7 mouse cellular contexts compared by ENCODE assay signal in the genomic region with DNA sequence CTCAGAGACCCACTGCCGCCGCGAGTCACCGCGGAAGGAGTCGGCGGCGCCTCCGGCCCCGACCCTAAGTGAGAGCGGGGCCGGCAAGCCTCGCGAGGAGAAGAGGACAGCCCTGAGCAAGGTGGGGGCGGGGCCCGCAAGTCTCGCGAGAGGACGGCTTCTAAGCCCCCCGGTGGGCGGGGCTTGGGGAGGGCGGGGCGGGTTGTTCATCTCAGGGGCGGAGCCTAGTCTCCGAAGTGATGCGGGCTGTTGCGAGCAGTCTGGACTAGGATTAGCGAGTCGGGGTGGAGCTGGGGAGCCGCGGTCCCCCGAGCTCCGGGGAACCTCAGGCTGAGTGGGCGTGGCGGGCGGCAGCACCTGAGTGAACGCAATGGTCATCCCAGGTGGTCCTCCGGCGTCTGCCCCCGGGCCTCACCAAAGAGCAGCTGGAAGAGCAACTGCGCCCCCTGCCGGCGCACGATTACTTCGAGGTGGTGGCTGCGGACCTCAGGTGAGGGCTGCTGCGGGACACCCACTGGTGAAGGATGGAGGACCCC. TPM values are rescaled to one million over a fixed set of nuclear protein-coding genes. Genes with fewer than 3 reads are reported as not detected.
DNase-seq lines count a peak whose midpoint lies in the region; ATAC-seq lines count a peak whose summit lies in the region.

No protein-coding gene starts in this region.

- no peaks in the 10 kb centered on the region for H3K9me3 ChIP-seq in intestine, embryonic 16.5 days (ENCODE audit: control insufficient read depth, low read length)
- H3K9me3 ChIP-seq in midbrain, embryonic 11.5 days (ENCODE audit: control insufficient read depth, low read length) = no peaks in the 10 kb centered on the region

- peak; percentile 96 for ATAC-seq in intestine, embryonic 16.5 days
- ATAC-seq in midbrain, embryonic 11.5 days (ENCODE audit: low FRiP score) = peak; percentile 96

- intact Hi-C loops in left cerebral cortex, postnatal 36 days (cut with DNase I) = loop anchor here (2.0 to 5.0 kb wide), 2 partner anchors 101 to 235 kb away; no protein-coding TSS in a partner anchor

- H3K4me2 ChIP-seq in intestine, embryonic 16.5 days (ENCODE audit: low read depth, low read length) = peak overlapping the region; percentile 89
- H3K4me2 ChIP-seq in midbrain, embryonic 11.5 days = peak overlapping the region; percentile 68

- H3K9ac ChIP-seq in intestine, embryonic 16.5 days (ENCODE audit: low read depth, low read length) = peak overlapping the region; percentile 96
- peak overlapping the region; percentile 76 for H3K9ac ChIP-seq in midbrain, embryonic 11.5 days (ENCODE audit: low read length)

- H3K27ac ChIP-seq in intestine, embryonic 16.5 days (ENCODE audit: low read length) = peak overlapping the region; percentile 98
- peak overlapping the region; percentile 84 for H3K27ac ChIP-seq in midbrain, embryonic 11.5 days (ENCODE audit: low read depth, low read length)

- DNase-seq in adrenal gland, adult 2 months = peak; percentile 97
- DNase-seq in embryo, embryonic 11.5 days (ENCODE audit: low read depth, low spot score) = peak; percentile 97
- DNase-seq in gastrocnemius, postnatal 4 days (ENCODE audit: low spot score in 2 of 2) = peak; percentile 99
- DNase-seq in left cerebral cortex, postnatal 36 days (ENCODE audit: low spot score in 2 of 2) = peak; percentile 93
- peak; percentile 100 for DNase-seq in midbrain, embryonic 11.5 days (ENCODE audit: low spot score, missing footprints)
- peak; percentile 98 for DNase-seq in skeletal muscle tissue, adult 2 months (ENCODE audit: low read depth, low spot score)

- H3K27me3 ChIP-seq in intestine, embryonic 16.5 days (replicated peaks; ENCODE audit: control insufficient read depth, insufficient read depth, low read length) = no peaks in the 10 kb centered on the region
- H3K27me3 ChIP-seq in midbrain, embryonic 11.5 days (ENCODE audit: control insufficient read depth, insufficient read depth, low read length) = no peaks in the 10 kb centered on the region

- WGBS in intestine, embryonic 16.5 days = under 1% methylated on average over 46 of the region's 47 CpGs
- 0% methylated on average over 46 of the region's 47 CpGs for WGBS in midbrain, embryonic 11.5 days

- peaks cover 2% of the 10 kb centered on the region for H3K36me3 ChIP-seq in intestine, embryonic 16.5 days (ENCODE audit: control insufficient read depth, insufficient read depth, low read length)
- H3K36me3 ChIP-seq in midbrain, embryonic 11.5 days (ENCODE audit: control insufficient read depth, insufficient read depth, low read length) = peaks cover 4% of the 10 kb centered on the region; the same call in 1 of the 2 replicates

- peak overlapping the region; percentile 78 for H3K4me3 ChIP-seq in intestine, embryonic 16.5 days (ENCODE audit: low read length)
- peak overlapping the region; percentile 64 for H3K4me3 ChIP-seq in midbrain, embryonic 11.5 days (ENCODE audit: low read depth, low read length)

- peaks cover 12% of the 10 kb centered on the region for H3K4me1 ChIP-seq in intestine, embryonic 16.5 days (ENCODE audit: control insufficient read depth, insufficient read depth, low read length)
- H3K4me1 ChIP-seq in midbrain, embryonic 11.5 days (ENCODE audit: control insufficient read depth, insufficient read depth, low read length) = peaks cover 9% of the 10 kb centered on the region

RNA-seq across cellular contexts. Expression of a gene that starts 0.4 kb away (rescaled TPM):
- total RNA-seq in adrenal gland, adult 2 months (2021) = 10 to 100 TPM; 27.7 to 28.3 TPM
- polyA plus RNA-seq in adrenal gland, adult 2 months (2012; rRNA removed) = 4.1 and 5.8 TPM in 2 replicates
- 10 to 100 TPM; 17.9 to 21.5 TPM for total RNA-seq in gastrocnemius, postnatal 4 days (2021)
- polyA plus RNA-seq in intestine, embryonic 16.5 days (2015; fragmentation: Nextera tagmentation; extraction: Ambion mirVana) = 30.8 and 32.6 TPM in 2 replicates
- 10 to 100 TPM; 35.6 TPM for total RNA-seq in left cerebral cortex, postnatal 36 days (2021)
- 37.8 and 39.2 TPM in 2 replicates for polyA plus RNA-seq in midbrain, embryonic 11.5 days (2014; fragmentation: Nextera tagmentation; extraction: Ambion mirVana)

RNA-seq across cellular contexts. Expression of a gene that starts 28.4 kb away (rescaled TPM):
- 10 to 100 TPM; 51.0 to 57.0 TPM for total RNA-seq in adrenal gland, adult 2 months (2021)
- polyA plus RNA-seq in adrenal gland, adult 2 months (2012; rRNA removed) = 27.5 and 28.8 TPM in 2 replicates
- total RNA-seq in gastrocnemius, postnatal 4 days (2021) = 10 to 100 TPM; 63.6 to 70.9 TPM
- 102 and 112 TPM in 2 replicates for polyA plus RNA-seq in intestine, embryonic 16.5 days (2015; fragmentation: Nextera tagmentation; extraction: Ambion mirVana)
- 10 to 100 TPM; 48.7 to 49.5 TPM for total RNA-seq in left cerebral cortex, postnatal 36 days (2021)
- polyA plus RNA-seq in midbrain, embryonic 11.5 days (2014; fragmentation: Nextera tagmentation; extraction: Ambion mirVana) = 250 and 266 TPM in 2 replicates

RNA-seq across cellular contexts. Expression of a gene that starts 52.4 kb away (rescaled TPM):
- total RNA-seq in adrenal gland, adult 2 months (2021) = not detected
- not detected in 2 replicates for polyA plus RNA-seq in adrenal gland, adult 2 months (2012; rRNA removed)
- total RNA-seq in gastrocnemius, postnatal 4 days (2021) = not detected
- polyA plus RNA-seq in intestine, embryonic 16.5 days (2015; fragmentation: Nextera tagmentation; extraction: Ambion mirVana) = not detected in 2 replicates
- not detected for total RNA-seq in left cerebral cortex, postnatal 36 days (2021)
- polyA plus RNA-seq in midbrain, embryonic 11.5 days (2014; fragmentation: Nextera tagmentation; extraction: Ambion mirVana) = not detected in 2 replicates

Comparison
In these comparisons a context has a peak if more than half of its experiments do, and no peak if none do; other contexts are left out.
1. Peak in every context shown above with its lines: DNase-seq, ATAC-seq, H3K4me3 ChIP-seq and H3K27ac ChIP-seq.